Mouse (Mus musculus) G1E (cell line): ENCODE results near the gene Fam69a.

Source experiments
- CTCF ChIP-seq: IDR thresholded peaks from 2 replicates; pipeline ENCODE4 v1.5.1; 2012; ENCODE audit warnings: low read depth, low read length, inconsistent platforms, mixed read lengths
- GATA1 ChIP-seq: IDR thresholded peaks from 2 replicates; pipeline ENCODE4 v1.6.1; 2012; ENCODE audit warnings: borderline replicate concordance, low read length, inconsistent platforms, mixed read lengths
- GATA2 ChIP-seq: IDR thresholded peaks from 2 replicates; pipeline ENCODE4 v1.6.1; 2012; ENCODE audit warnings: low read depth, low read length, inconsistent platforms, borderline replicate concordance
- POLR2AphosphoS5 ChIP-seq: IDR thresholded peaks from 2 replicates; pipeline ENCODE4 v1.6.1; 2012; ENCODE audit warnings: low read depth, low read length, inconsistent platforms; ENCODE audit not compliant: insufficient replicate concordance
- TAL1 ChIP-seq: conservative IDR thresholded peaks from 2 replicates; pipeline ENCODE4 v1.6.1; 2012; ENCODE audit warnings: low read depth, low read length, inconsistent platforms, mixed read lengths

DNA sequence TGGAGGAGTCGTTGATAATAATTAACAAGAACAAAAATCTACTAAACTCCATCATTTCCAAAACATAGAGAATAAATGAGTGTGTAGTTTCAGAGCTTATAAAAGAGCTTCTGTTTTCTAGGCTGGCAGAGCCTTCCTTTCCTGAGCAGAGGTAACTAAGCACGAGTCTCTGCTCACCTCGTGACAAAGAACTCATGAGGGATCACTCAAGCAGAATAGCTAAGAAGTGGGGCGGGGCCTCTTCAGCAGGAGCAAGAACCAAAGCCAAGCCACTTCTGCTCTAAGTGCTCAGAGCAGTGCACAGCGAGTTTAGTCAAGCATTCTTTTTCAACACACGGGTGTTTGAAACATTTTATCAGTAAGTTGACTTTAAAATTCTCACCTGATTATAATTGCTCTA lies 45.7 kb downstream of the Fam69a start:
- TF ChIP-seq CTCF (no peak), GATA1 (no peak), TAL1 (no peak), GATA2 (no peak), POLR2AphosphoS5 (no peak)
